In genomic region chr14:22578986-22579385, GRCm38 (mm10) we compare ENCODE assay signal across 8 mouse cellular contexts.
"Had no signal": no experiment of that assay in that cellular context is flagged by ENCODE, and none has a peak within 500 bp of the region (broad histone marks: within the 10 kb centered on the region; RNA-seq: fewer than 3 reads in every experiment).

No protein-coding gene starts in this region.

- DNase-seq: liver; lung, adult 18-20 months; lung, postnatal 10 days; lung, postnatal 4 days; midbrain, embryonic 14.5 days; thymus, adult 18-20 months; thymus, postnatal 14 days; thymus, postnatal 4 days had no signal
